Mouse (Mus musculus) limb, embryonic 13.5 days (tissue): ENCODE measurements around the gene Onecut1. TPM values are rescaled to one million over a fixed set of nuclear protein-coding genes. Genes with fewer than 3 reads are reported as not detected.

ENCODE experiments used
- ATAC-seq: fragments of 200-750 bp; cut with Nextera tagmentation; 2 replicates; pipeline ENCODE4 v1.8.0; 2017; ENCODE audit warnings: low read depth, moderate number of reproducible peaks, moderate TSS enrichment; ENCODE audit not compliant: low FRiP score
- H3K27ac ChIP-seq: fragments of 300-500 bp; sonication (generic); 2 replicates; pipeline ENCODE4 v1.5.1; 2015; ENCODE audit warnings: inconsistent platforms, mild to moderate bottlenecking, moderate library complexity
- H3K27me3 ChIP-seq: fragments of 300-500 bp; sonication (generic); 2 replicates; pipeline ENCODE4 v1.6.1; 2015; ENCODE audit warnings: mild to moderate bottlenecking, inconsistent platforms
- H3K36me3 ChIP-seq: fragments of 300-500 bp; sonication (generic); 2 replicates; pipeline ENCODE4 v1.6.1; 2015; ENCODE audit warnings: inconsistent platforms, mild to moderate bottlenecking, moderate library complexity
- H3K4me1 ChIP-seq: fragments of 300-500 bp; sonication (generic); 2 replicates; pipeline ENCODE4 v1.6.1; 2015; ENCODE audit warnings: inconsistent platforms
- H3K4me2 ChIP-seq: fragments of 300-500 bp; sonication (generic); replicated peaks from 2 replicates; pipeline ENCODE4 v1.6.1; 2015; ENCODE audit warnings: inconsistent platforms, mild to moderate bottlenecking, moderate library complexity
- H3K4me3 ChIP-seq: fragments of 300-500 bp; sonication (generic); 2 replicates; pipeline ENCODE4 v1.5.1; 2015; ENCODE audit warnings: moderate library complexity, mild to moderate bottlenecking, inconsistent platforms
- H3K9ac ChIP-seq: fragments of 300-500 bp; sonication (generic); 2 replicates; pipeline ENCODE4 v1.6.1; 2015; ENCODE audit warnings: mild to moderate bottlenecking, inconsistent platforms
- H3K9me3 ChIP-seq: fragments of 300-500 bp; sonication (generic); 2 replicates; pipeline ENCODE4 v1.6.1; 2016; ENCODE audit warnings: inconsistent platforms
- WGBS: fragments of 180-500 bp; shearing (Covaris S2); methylation state at CpG from one replicate; pipeline ENCODE4 v1.1.7; 2015; 5-methylcytosine and 5-hydroxymethylcytosine counted together
- polyA plus RNA-seq: library from polyadenylated mRNA; unstranded; fragments of >200 nt; fragmentation: Nextera tagmentation; extraction: Ambion mirVana; gene quantifications from 2 replicates; pipeline ENCODE4 v1.2.1, GENCODE M21; 2015

Onecut1 gene
- polyA plus RNA-seq, 1 experiment from 2014 or later: 0.04 TPM

- WGBS: 89% methylated on average over 6 of the region's 6 CpGs
- no peak for ATAC-seq
- H3K9me3 ChIP-seq: no peaks in the 10 kb centered on the region
- no peak overlapping the region for H3K9ac ChIP-seq
- no peaks in the 10 kb centered on the region for H3K27me3 ChIP-seq
- no peak overlapping the region for H3K4me2 ChIP-seq
- peaks cover 4% of the 10 kb centered on the region; the same call in 1 of the 2 replicates for H3K4me1 ChIP-seq
- no peaks in the 10 kb centered on the region for H3K36me3 ChIP-seq
- H3K27ac ChIP-seq: no peak overlapping the region
- no peak overlapping the region for H3K4me3 ChIP-seq
Observed at GRCm38 (mm10) chr9:74923291-74923977, 61.7 kb downstream of the Onecut1 start.

- WGBS: 73% methylated on average over 10 of the region's 10 CpGs
- ATAC-seq: no peak
- no peaks in the 10 kb centered on the region for H3K36me3 ChIP-seq
- H3K4me3 ChIP-seq: no peak overlapping the region
- peaks cover 4% of the 10 kb centered on the region; the same call in 1 of the 2 replicates for H3K4me1 ChIP-seq
- H3K27me3 ChIP-seq: no peaks in the 10 kb centered on the region
- no peak overlapping the region for H3K4me2 ChIP-seq
- H3K27ac ChIP-seq: no peak overlapping the region
- no peaks in the 10 kb centered on the region for H3K9me3 ChIP-seq
- no peak overlapping the region for H3K9ac ChIP-seq
Observed at GRCm38 (mm10) chr9:74925220-74925769, 63.6 kb downstream of the Onecut1 start.

GRCm38 (mm10) chr9:74929981-74930423 lies 68.3 kb downstream of the Onecut1 start:
- H3K4me1 ChIP-seq: peaks cover 9% of the 10 kb centered on the region; the same call in 1 of the 2 replicates
- H3K9me3 ChIP-seq: no peaks in the 10 kb centered on the region
- H3K4me3 ChIP-seq: no peak overlapping the region
- ATAC-seq: no peak
- H3K9ac ChIP-seq: no peak overlapping the region
- H3K27me3 ChIP-seq: no peaks in the 10 kb centered on the region
- no peaks in the 10 kb centered on the region for H3K36me3 ChIP-seq
- WGBS: 87% methylated on average over 4 of the region's 4 CpGs
- H3K27ac ChIP-seq: no peak overlapping the region
- no peak overlapping the region for H3K4me2 ChIP-seq

- WGBS: 85% methylated on average over 5 of the region's 5 CpGs
- Histone ChIP-seq H3K27me3 (no peaks in the 10 kb centered on the region), H3K36me3 (no peaks in the 10 kb centered on the region), H3K9ac (no peak overlapping the region), H3K4me1 (0 out of 2 replicates have a peak, but pooled peaks cover 5% of the 10 kb centered on the region), H3K9me3 (no peaks in the 10 kb centered on the region), H3K27ac (no peak overlapping the region), H3K4me2 (no peak overlapping the region), H3K4me3 (no peak overlapping the region)
- ATAC-seq: no peak
Observed at GRCm38 (mm10) chr9:74930653-74931052, 68.9 kb downstream of the Onecut1 start.

GRCm38 (mm10) chr9:74935289-74935688 lies 73.6 kb downstream of the Onecut1 start:
- 83% methylated on average over 3 of the region's 3 CpGs for WGBS

GRCm38 (mm10) chr9:74937761-74938160 lies 76.0 kb downstream of the Onecut1 start:
- 87% methylated on average over 3 of the region's 3 CpGs for WGBS
- no peaks in the 10 kb centered on the region for H3K36me3 ChIP-seq

More at GRCm38 (mm10) chr9:74935289-74935688, 73.6 kb downstream of the Onecut1 start:
- no peak for ATAC-seq
- H3K4me3 ChIP-seq: no peak overlapping the region
- 0 out of 2 replicates have a peak, but pooled peaks cover 5% of the 10 kb centered on the region for H3K4me1 ChIP-seq
- H3K27ac ChIP-seq: no peak overlapping the region
- no peaks in the 10 kb centered on the region for H3K36me3 ChIP-seq
- no peak overlapping the region for H3K9ac ChIP-seq
- no peaks in the 10 kb centered on the region for H3K9me3 ChIP-seq
- H3K27me3 ChIP-seq: no peaks in the 10 kb centered on the region
- H3K4me2 ChIP-seq: no peak overlapping the region

GRCm38 (mm10) chr9:74938670-74939534 lies 77.2 kb downstream of the Onecut1 start:
- H3K27me3 ChIP-seq: no peaks in the 10 kb centered on the region
- 85% methylated on average over 12 of the region's 12 CpGs for WGBS
- no peak overlapping the region for H3K4me3 ChIP-seq
- H3K36me3 ChIP-seq: no peaks in the 10 kb centered on the region
- peaks cover 7% of the 10 kb centered on the region for H3K4me1 ChIP-seq
- H3K9me3 ChIP-seq: no peaks in the 10 kb centered on the region
- no peak overlapping the region for H3K4me2 ChIP-seq
- no peak for ATAC-seq
- H3K27ac ChIP-seq: no peak overlapping the region
- H3K9ac ChIP-seq: no peak overlapping the region

More at GRCm38 (mm10) chr9:74937761-74938160, 76.0 kb downstream of the Onecut1 start:
- Histone ChIP-seq H3K27me3 (no peaks in the 10 kb centered on the region), H3K9me3 (no peaks in the 10 kb centered on the region), H3K4me2 (no peak overlapping the region), H3K4me3 (no peak overlapping the region), H3K27ac (no peak overlapping the region), H3K4me1 (peaks cover 7% of the 10 kb centered on the region), H3K9ac (no peak overlapping the region)
- ATAC-seq: no peak

Other genes starting within 250 kb of the Onecut1 start
- 10.6 and 11.9 TPM in 2 replicates for gene Fam214a, start 91.0 kb downstream of the Onecut1 start, polyA plus RNA-seq
- gene Arpp19, start 175.7 kb downstream of the Onecut1 start, polyA plus RNA-seq: 293 and 295 TPM in 2 replicates
- gene Myo5a, start 209.1 kb downstream of the Onecut1 start, polyA plus RNA-seq: 16.4 and 16.9 TPM in 2 replicates